Mouse (Mus musculus): ENCODE results near the gene Slc25a48. TPM values are rescaled to one million over a fixed set of nuclear protein-coding genes. Genes with fewer than 3 reads are reported as not detected.
A peak's percentile ranks its signal among the peaks of the same experiment; 100 is the strongest.

Gene Slc25a48
- total RNA-seq, 1 experiment from 2014 or later: 0.12 TPM

GRCm38 (mm10) chr13:56444112-56444511 is 6.0 kb downstream of the Slc25a48 start:
- no peak for ATAC-seq (ENCODE audit: extremely low read depth, insufficient number of reproducible peaks, low FRiP score, poor library complexity, severe bottlenecking)

GRCm38 (mm10) chr13:56444996-56445395 is 6.8 kb downstream of the Slc25a48 start:
- ATAC-seq (ENCODE audit: extremely low read depth, insufficient number of reproducible peaks, low FRiP score, poor library complexity, severe bottlenecking): no peak

GRCm38 (mm10) chr13:56449239-56450030 is 11.3 kb downstream of the Slc25a48 start:
- ATAC-seq (ENCODE audit: extremely low read depth, insufficient number of reproducible peaks, low FRiP score, poor library complexity, severe bottlenecking): no peak

GRCm38 (mm10) chr13:56450035-56450434 is 11.9 kb downstream of the Slc25a48 start:
- ATAC-seq (ENCODE audit: extremely low read depth, insufficient number of reproducible peaks, low FRiP score, poor library complexity, severe bottlenecking): no peak

DNA sequence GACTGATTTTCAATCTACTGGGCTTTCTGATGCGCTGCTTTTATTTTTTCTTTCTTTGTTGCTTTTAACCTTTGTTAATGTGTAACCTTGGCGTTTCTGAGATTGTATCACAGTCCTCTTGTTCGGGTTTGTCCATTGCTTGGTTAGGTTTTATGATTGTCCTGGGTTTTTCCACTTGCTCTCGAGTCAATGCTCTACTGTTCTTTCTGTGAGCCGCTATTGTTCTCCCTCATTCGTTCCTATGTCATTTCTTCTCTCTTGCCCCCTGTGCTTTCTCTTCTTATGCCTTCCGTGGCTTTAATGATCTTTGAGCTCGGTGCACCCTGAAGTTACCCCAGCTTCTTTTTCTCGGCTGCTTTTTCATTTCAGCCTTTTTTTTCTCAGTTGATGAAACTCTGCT is 19.8 kb downstream of the Slc25a48 start:
- ATAC-seq (ENCODE audit: extremely low read depth, insufficient number of reproducible peaks, low FRiP score, poor library complexity, severe bottlenecking): no peak

DNA sequence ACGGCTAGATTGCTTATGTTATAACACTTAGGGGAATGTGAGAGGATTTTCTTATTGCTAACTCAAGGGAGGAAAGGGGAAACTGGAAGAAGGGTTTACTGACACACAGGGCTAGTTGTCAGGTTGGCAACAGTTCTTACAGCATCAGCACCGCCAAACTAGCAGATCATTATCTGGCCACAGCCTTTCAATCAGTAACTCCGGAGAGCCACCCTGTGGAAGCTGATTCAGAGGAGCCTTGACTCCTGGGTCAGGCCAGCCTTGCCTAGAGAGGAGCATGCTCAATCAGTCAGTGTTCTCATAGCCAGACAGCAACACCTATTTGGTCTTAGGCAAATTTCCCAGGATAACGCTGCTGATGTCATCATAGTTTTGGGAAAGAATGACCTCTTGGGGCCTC is 23.3 kb downstream of the Slc25a48 start:
- no peak for ATAC-seq (ENCODE audit: extremely low read depth, insufficient number of reproducible peaks, low FRiP score, poor library complexity, severe bottlenecking)

GRCm38 (mm10) chr13:56462791-56463190 is 24.6 kb downstream of the Slc25a48 start:
- no peak for ATAC-seq (ENCODE audit: extremely low read depth, insufficient number of reproducible peaks, low FRiP score, poor library complexity, severe bottlenecking)

DNA sequence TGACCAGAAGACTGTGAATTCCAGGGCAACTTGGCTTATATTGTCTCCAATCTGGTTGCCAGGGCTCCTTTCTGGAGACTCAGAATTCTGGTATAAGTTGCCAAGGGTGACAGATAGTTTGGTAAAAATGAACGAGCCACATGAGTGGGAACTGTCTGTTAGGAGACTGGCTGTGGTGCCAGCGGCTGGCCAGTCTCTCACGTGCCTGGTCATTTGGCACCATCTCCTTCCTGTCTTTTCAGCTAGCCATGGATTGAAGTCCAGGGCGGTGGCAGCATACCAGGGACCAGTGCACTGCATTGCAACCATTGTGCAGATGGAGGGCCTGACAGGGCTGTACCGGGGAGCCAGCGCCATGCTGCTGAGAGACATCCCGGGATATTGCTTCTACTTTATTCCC is 25.1 kb downstream of the Slc25a48 start:
- ATAC-seq (ENCODE audit: extremely low read depth, insufficient number of reproducible peaks, low FRiP score, poor library complexity, severe bottlenecking): no peak

DNA sequence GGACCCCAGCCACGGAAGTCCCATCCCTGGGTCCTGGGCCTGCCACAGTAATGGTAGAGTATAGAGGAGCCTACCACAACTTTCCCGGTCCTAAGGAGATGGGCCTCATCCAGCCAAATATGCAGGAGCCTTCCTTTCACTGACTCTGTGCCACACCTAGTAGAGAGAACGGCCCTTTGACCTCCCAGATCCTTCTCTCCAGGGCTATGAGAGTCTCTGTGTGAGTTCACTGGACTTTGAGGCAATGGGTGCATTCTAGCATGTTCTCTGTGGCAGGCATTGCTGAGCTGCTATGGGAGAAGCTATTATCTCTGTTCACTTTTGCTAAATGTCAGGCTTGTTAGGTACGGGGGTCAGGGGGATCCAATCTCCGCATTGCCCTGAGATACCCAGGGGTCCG is 25.6 kb downstream of the Slc25a48 start:
- ATAC-seq (ENCODE audit: extremely low read depth, insufficient number of reproducible peaks, low FRiP score, poor library complexity, severe bottlenecking): no peak

DNA sequence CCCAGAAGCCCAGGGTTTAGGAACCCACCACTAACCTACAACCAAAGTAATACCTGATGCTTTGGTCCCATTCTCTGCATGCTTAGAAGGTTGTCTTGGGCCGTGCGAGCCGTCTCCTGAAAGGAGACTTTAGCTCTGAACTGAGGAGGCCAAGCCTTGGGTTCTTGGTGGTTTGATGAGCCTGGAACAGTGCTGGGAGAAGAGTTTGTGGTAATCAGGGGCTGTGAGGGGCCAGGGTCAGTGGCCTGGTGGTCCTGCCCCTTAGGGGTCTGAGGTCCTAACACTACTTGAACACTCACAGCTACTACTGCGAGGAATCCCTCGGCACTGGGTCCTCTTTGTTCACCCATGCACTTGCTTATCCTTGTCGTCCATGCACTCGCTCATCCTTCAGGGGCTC is 29.6 kb downstream of the Slc25a48 start:
- no peak for ATAC-seq (ENCODE audit: extremely low read depth, insufficient number of reproducible peaks, low FRiP score, poor library complexity, severe bottlenecking)

GRCm38 (mm10) chr13:56468536-56468935 is 30.4 kb downstream of the Slc25a48 start:
- ATAC-seq (ENCODE audit: extremely low read depth, insufficient number of reproducible peaks, low FRiP score, poor library complexity, severe bottlenecking): no peak

DNA sequence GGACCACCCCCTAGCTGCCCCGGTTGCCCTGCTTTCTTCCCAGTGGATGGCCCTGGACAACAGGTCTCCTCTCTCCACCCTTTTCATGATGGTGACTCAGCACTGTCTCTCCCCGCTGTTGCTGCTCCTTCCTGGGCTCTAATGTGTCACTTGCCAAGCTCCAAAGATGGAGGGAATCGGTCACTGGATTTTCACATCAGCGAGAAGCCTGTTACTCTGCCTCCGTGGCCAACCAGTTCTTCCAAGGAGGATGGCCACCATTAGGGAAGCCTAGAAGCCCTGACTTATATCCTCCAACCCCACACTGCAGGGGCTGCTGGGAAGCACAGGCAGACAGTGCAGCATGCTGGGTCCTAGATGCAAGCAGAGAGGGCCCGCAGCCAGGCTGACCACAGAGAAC is 33.1 kb downstream of the Slc25a48 start:
- no peak for ATAC-seq (ENCODE audit: extremely low read depth, insufficient number of reproducible peaks, low FRiP score, poor library complexity, severe bottlenecking)

- ATAC-seq (ENCODE audit: extremely low read depth, insufficient number of reproducible peaks, low FRiP score, poor library complexity, severe bottlenecking): no peak
These were observed 33.8 kb downstream of the Slc25a48 start for GRCm38 (mm10) chr13:56471951-56472350.

- no peak for ATAC-seq (ENCODE audit: extremely low read depth, insufficient number of reproducible peaks, low FRiP score, poor library complexity, severe bottlenecking)
These were observed 34.5 kb downstream of the Slc25a48 start for GRCm38 (mm10) chr13:56472661-56473060.

- ATAC-seq (ENCODE audit: extremely low read depth, insufficient number of reproducible peaks, low FRiP score, poor library complexity, severe bottlenecking): peak; percentile 40; the same call in 1 of the 2 replicates
These were observed 37.2 kb downstream of the Slc25a48 start for GRCm38 (mm10) chr13:56475363-56475762.

GRCm38 (mm10) chr13:56476790-56477189 is 38.6 kb downstream of the Slc25a48 start:
- peak; percentile 45; the same call in 1 of the 2 replicates for ATAC-seq (ENCODE audit: extremely low read depth, insufficient number of reproducible peaks, low FRiP score, poor library complexity, severe bottlenecking)

DNA sequence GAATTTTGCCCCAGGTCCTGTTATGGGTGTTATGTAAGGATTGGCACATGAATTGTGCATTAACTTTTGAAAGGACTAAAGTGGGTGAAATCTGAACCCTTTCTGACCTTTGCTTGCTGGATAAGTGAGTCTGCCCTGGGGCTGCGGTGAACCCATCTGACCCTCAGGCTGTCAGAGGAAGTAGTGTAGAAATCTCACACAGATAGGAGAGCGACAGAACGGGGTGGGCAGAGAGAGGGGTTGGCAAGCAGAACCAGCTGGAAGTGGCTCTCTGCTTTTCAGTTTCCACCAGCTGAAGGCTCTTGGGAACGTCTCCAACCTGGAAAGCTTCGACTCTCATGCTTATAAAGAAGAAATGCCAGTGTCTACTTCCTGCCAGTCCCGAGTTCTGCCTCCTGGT is 39.1 kb downstream of the Slc25a48 start:
- ATAC-seq (ENCODE audit: extremely low read depth, insufficient number of reproducible peaks, low FRiP score, poor library complexity, severe bottlenecking): no peak

GRCm38 (mm10) chr13:56478027-56478426 is 39.9 kb downstream of the Slc25a48 start:
- no peak for ATAC-seq (ENCODE audit: extremely low read depth, insufficient number of reproducible peaks, low FRiP score, poor library complexity, severe bottlenecking)

DNA sequence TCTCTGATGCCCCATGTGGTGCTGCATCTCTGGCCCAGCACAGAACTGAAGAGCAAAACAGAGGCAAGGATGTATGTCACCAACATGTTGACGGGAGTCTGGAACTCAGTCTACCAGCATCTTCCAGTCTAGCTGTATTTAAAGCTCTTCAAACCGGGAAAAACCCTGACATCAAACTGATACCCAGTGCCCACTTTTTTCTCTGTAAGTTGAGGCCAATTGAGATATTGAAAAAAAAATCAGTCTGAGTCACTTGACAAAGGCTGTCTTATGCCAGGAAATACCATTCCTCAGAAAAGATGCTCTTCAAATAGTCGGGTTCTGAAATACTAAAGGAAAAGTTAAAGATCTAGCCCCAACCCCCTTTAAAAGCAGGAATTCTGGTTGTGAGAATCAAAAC is 44.0 kb downstream of the Slc25a48 start, which contains the start of gene Il9:
Gene Il9 (minus strand): TSS at position 101 of the 400 bp plus-strand sequence.
- no peak for ATAC-seq (ENCODE audit: extremely low read depth, insufficient number of reproducible peaks, low FRiP score, poor library complexity, severe bottlenecking)

GRCm38 (mm10) chr13:56488012-56488411 is 49.9 kb downstream of the Slc25a48 start:
- no peak for ATAC-seq (ENCODE audit: extremely low read depth, insufficient number of reproducible peaks, low FRiP score, poor library complexity, severe bottlenecking)

- no peak for ATAC-seq (ENCODE audit: extremely low read depth, insufficient number of reproducible peaks, low FRiP score, poor library complexity, severe bottlenecking)
These were observed 56.3 kb downstream of the Slc25a48 start for GRCm38 (mm10) chr13:56494440-56494839.

Data from neutrophil, adult 5-6 weeks (primary cell).